ENCODE assay signal across 29 mouse cellular contexts in the genomic region with DNA sequence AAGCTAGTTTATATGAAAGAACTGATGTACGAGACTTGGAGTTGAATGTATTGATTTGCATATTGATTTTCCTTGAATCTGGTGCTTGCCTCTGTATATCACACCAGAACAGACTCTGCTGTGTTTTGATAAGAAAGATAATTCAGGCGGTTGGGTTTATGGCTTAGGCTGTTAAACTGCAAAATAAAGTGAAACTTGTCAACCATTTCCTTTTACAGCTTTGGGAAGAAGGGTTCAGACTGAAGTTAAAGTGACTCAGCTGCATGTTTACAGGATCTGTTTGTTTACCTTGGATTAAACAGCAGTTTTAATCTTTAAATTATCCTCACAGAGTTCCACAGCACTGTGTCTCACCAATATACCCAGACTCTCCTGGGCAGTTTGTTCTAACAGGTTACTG.
DNase-seq lines count a peak whose midpoint lies in the region; ATAC-seq and TF ChIP-seq lines count a peak whose summit lies in the region.
"Had no signal": no experiment of that assay in that cellular context is flagged by ENCODE, and none has a peak within 500 bp of the region (broad histone marks: within the 10 kb centered on the region; RNA-seq: fewer than 3 reads in every experiment).

No protein-coding gene starts in this region.

- WGBS in intestine, embryonic 15.5 days: 32% methylated on average over 2 of the region's 2 CpGs
- WGBS in intestine, postnatal 0 days: 17% methylated on average over 2 of the region's 2 CpGs
- 13% methylated on average over 2 of the region's 2 CpGs for WGBS in large intestine, adult 2 months

- peak; percentile 56; the same call in 1 of the 2 replicates for ATAC-seq in intestine, embryonic 15.5 days
- ATAC-seq in intestine, postnatal 0 days: no peak
- ATAC-seq in frontal cortex, adult (ENCODE audit: low TSS enrichment): no peak
- ATAC-seq: CD4-positive, CD25-positive, alpha-beta regulatory T cell, adult 4 months; forebrain, embryonic 14.5 days; forebrain, embryonic 16.5 days had no signal

- no peaks in the 10 kb centered on the region for H3K27me3 ChIP-seq in intestine, embryonic 15.5 days (replicated peaks)
- H3K27me3 ChIP-seq in intestine, postnatal 0 days (replicated peaks; ENCODE audit: control insufficient read depth, insufficient read depth, low read length): no peaks in the 10 kb centered on the region
- H3K27me3 ChIP-seq: CH12.LX; embryonic facial prominence, embryonic 13.5 days; embryonic facial prominence, embryonic 15.5 days; forebrain, embryonic 12.5 days had no signal

- H3K4me3 ChIP-seq in intestine, embryonic 15.5 days (replicated peaks): no peak overlapping the region
- no peak overlapping the region for H3K4me3 ChIP-seq in intestine, postnatal 0 days (ENCODE audit: low read depth, low read length)
- H3K4me3 ChIP-seq: embryonic facial prominence, embryonic 13.5 days; embryonic facial prominence, embryonic 15.5 days; erythroblast, embryonic 14.5 days; forebrain, embryonic 10.5 days; forebrain, embryonic 12.5 days had no signal

- H3K4me2 ChIP-seq in intestine, embryonic 15.5 days (replicated peaks): no peak overlapping the region
- H3K4me2 ChIP-seq in intestine, postnatal 0 days (replicated peaks; ENCODE audit: low read depth): no peak overlapping the region
- H3K4me2 ChIP-seq: embryonic facial prominence, embryonic 13.5 days; embryonic facial prominence, embryonic 15.5 days; forebrain, embryonic 12.5 days had no signal

- TF ChIP-seq CTCF in intestine, postnatal 0 days (IDR thresholded peaks at IDR 0.05; ENCODE audit: low read depth): no peak

- H3K9me3 ChIP-seq in intestine, embryonic 15.5 days: no peaks in the 10 kb centered on the region
- H3K9me3 ChIP-seq in intestine, postnatal 0 days (ENCODE audit: control insufficient read depth): no peaks in the 10 kb centered on the region
- H3K9me3 ChIP-seq: embryonic facial prominence, embryonic 13.5 days; embryonic facial prominence, embryonic 15.5 days; forebrain, embryonic 10.5 days; forebrain, embryonic 12.5 days; G1E had no signal

- H3K27ac ChIP-seq in intestine, embryonic 15.5 days: no peak overlapping the region
- no peak overlapping the region for H3K27ac ChIP-seq in intestine, postnatal 0 days (ENCODE audit: low read depth, low read length)
- H3K27ac ChIP-seq: embryonic facial prominence, embryonic 13.5 days; embryonic facial prominence, embryonic 15.5 days; forebrain, embryonic 10.5 days; forebrain, embryonic 12.5 days had no signal

- no peaks in the 10 kb centered on the region for H3K4me1 ChIP-seq in intestine, embryonic 15.5 days (replicated peaks)
- H3K4me1 ChIP-seq in intestine, postnatal 0 days (replicated peaks; ENCODE audit: control insufficient read depth, insufficient read depth, low read length): no peaks in the 10 kb centered on the region
- H3K4me1 ChIP-seq: embryonic facial prominence, embryonic 13.5 days; embryonic facial prominence, embryonic 15.5 days; forebrain, embryonic 10.5 days; forebrain, embryonic 12.5 days had no signal

- DNase-seq in 3T3-L1 (ENCODE audit: low read depth, low spot score) (peak; percentile 6), NIH3T3 (ENCODE audit: low read depth) (peak; percentile 9)
- peak; percentile 42 for DNase-seq in large intestine, adult 2 months (ENCODE audit: low read depth, low spot score)
- DNase-seq in thymus, postnatal 0 days (ENCODE audit: low spot score): no peak
- no peak for DNase-seq in right cerebral cortex, postnatal 14 days
- DNase-seq: adrenal gland, adult 2 months; adrenal gland, postnatal 10 days; adrenal gland, postnatal 25 days; B cell, adult 2 months; cerebellum, adult 11 months; cerebellum, adult 18-20 months; cerebellum, adult 8-10 months; cerebellum, adult 9-11 months; cerebellum, postnatal 14 days; cerebellum, postnatal 36 days; embryo, embryonic 11 days had no signal

- no peak overlapping the region for H3K9ac ChIP-seq in intestine, embryonic 15.5 days
- no peak overlapping the region for H3K9ac ChIP-seq in intestine, postnatal 0 days (ENCODE audit: low read depth, low read length)
- H3K9ac ChIP-seq: embryonic facial prominence, embryonic 13.5 days; embryonic facial prominence, embryonic 15.5 days; forebrain, embryonic 12.5 days had no signal

- H3K36me3 ChIP-seq in intestine, embryonic 15.5 days: no peaks in the 10 kb centered on the region
- no peaks in the 10 kb centered on the region for H3K36me3 ChIP-seq in intestine, postnatal 0 days (ENCODE audit: control insufficient read depth, insufficient read depth)
- H3K36me3 ChIP-seq: embryonic facial prominence, embryonic 13.5 days; embryonic facial prominence, embryonic 15.5 days; forebrain, embryonic 10.5 days; forebrain, embryonic 12.5 days; G1E had no signal

Comparison
In these comparisons a context has a peak if more than half of its experiments do, and no peak if none do; other contexts are left out.
1. DNase-seq: peak in 3T3-L1 (single experiment), NIH3T3 (single experiment) and large intestine, adult 2 months (single experiment); none in thymus, postnatal 0 days (single experiment) and right cerebral cortex, postnatal 14 days (single experiment).